Mouse (Mus musculus): ENCODE measurements around the gene Urb2. TPM values are rescaled to one million over a fixed set of nuclear protein-coding genes. Genes with fewer than 3 reads are reported as not detected.
A peak's percentile ranks its signal among the peaks of the same experiment; 100 is the strongest.

Gene Urb2
- polyA plus RNA-seq, 1 experiment from 2014 or later: 11.0 TPM

- H3K4me3 ChIP-seq (ENCODE audit: low read depth, low read length): no peak overlapping the region
- ATAC-seq (replicated peaks; ENCODE audit: low FRiP score) (peak; percentile 94), DNase-seq (ENCODE audit: low spot score) (no peak)
- no peaks in the 10 kb centered on the region; the same call in 1 of the 2 replicates for H3K27me3 ChIP-seq (replicated peaks; ENCODE audit: control insufficient read depth, insufficient read depth, low read length)
- H3K27ac ChIP-seq (ENCODE audit: low read depth, low read length): peak overlapping the region; percentile 73; the same call in 1 of the 2 replicates
- H3K36me3 ChIP-seq (ENCODE audit: control insufficient read depth, insufficient read depth, low read length): no peaks in the 10 kb centered on the region
- H3K4me2 ChIP-seq: peak overlapping the region; percentile 33; the same call in 1 of the 2 replicates
- peaks cover 11% of the 10 kb centered on the region for H3K4me1 ChIP-seq (replicated peaks; ENCODE audit: control insufficient read depth, insufficient read depth, low read length)
- WGBS: 32% methylated on average over 8 of the region's 8 CpGs
- no peaks in the 10 kb centered on the region for H3K9me3 ChIP-seq (ENCODE audit: control insufficient read depth, low read length)
- no peak overlapping the region for H3K9ac ChIP-seq (ENCODE audit: low read depth, low read length)
These were observed 56.1 kb downstream of the Urb2 start for GRCm38 (mm10) chr8:124077377-124077776.

- no peak overlapping the region for H3K9ac ChIP-seq (ENCODE audit: low read depth, low read length)
- WGBS: 84% methylated on average over 10 of the region's 10 CpGs
- H3K9me3 ChIP-seq (ENCODE audit: control insufficient read depth, low read length): no peaks in the 10 kb centered on the region
- DNase-seq (ENCODE audit: low spot score) (no peak), ATAC-seq (replicated peaks; ENCODE audit: low FRiP score) (no peak)
- peaks cover 11% of the 10 kb centered on the region for H3K4me1 ChIP-seq (replicated peaks; ENCODE audit: control insufficient read depth, insufficient read depth, low read length)
- no peaks in the 10 kb centered on the region for H3K36me3 ChIP-seq (ENCODE audit: control insufficient read depth, insufficient read depth, low read length)
- H3K27me3 ChIP-seq (replicated peaks; ENCODE audit: control insufficient read depth, insufficient read depth, low read length): no peaks in the 10 kb centered on the region; the same call in 1 of the 2 replicates
- no peak overlapping the region for H3K27ac ChIP-seq (ENCODE audit: low read depth, low read length)
- H3K4me2 ChIP-seq: no peak overlapping the region
- H3K4me3 ChIP-seq (ENCODE audit: low read depth, low read length): no peak overlapping the region
These were observed 56.7 kb downstream of the Urb2 start for GRCm38 (mm10) chr8:124077998-124078397.

- DNase-seq (ENCODE audit: low spot score): no peak
- H3K27me3 ChIP-seq (replicated peaks; ENCODE audit: control insufficient read depth, insufficient read depth, low read length): no peaks in the 10 kb centered on the region; the same call in 1 of the 2 replicates
- no peaks in the 10 kb centered on the region for H3K36me3 ChIP-seq (ENCODE audit: control insufficient read depth, insufficient read depth, low read length)
- no peak for ATAC-seq (replicated peaks; ENCODE audit: low FRiP score)
- H3K9ac ChIP-seq (ENCODE audit: low read depth, low read length): no peak overlapping the region
- peaks cover 11% of the 10 kb centered on the region for H3K4me1 ChIP-seq (replicated peaks; ENCODE audit: control insufficient read depth, insufficient read depth, low read length)
- H3K27ac ChIP-seq (ENCODE audit: low read depth, low read length): no peak overlapping the region
- no peak overlapping the region for H3K4me3 ChIP-seq (ENCODE audit: low read depth, low read length)
- H3K4me2 ChIP-seq: no peak overlapping the region
- no peaks in the 10 kb centered on the region for H3K9me3 ChIP-seq (ENCODE audit: control insufficient read depth, low read length)
- WGBS: 81% methylated on average over 7 of the region's 7 CpGs
These were observed 57.7 kb downstream of the Urb2 start for GRCm38 (mm10) chr8:124078969-124079368.

GRCm38 (mm10) chr8:124080467-124081326 is 59.4 kb downstream of the Urb2 start:
- Histone ChIP-seq H3K4me2 (no peak overlapping the region), H3K36me3 (ENCODE audit: control insufficient read depth, insufficient read depth, low read length) (no peaks in the 10 kb centered on the region), H3K27ac (ENCODE audit: low read depth, low read length) (no peak overlapping the region), H3K4me1 (replicated peaks; ENCODE audit: control insufficient read depth, insufficient read depth, low read length) (peaks cover 11% of the 10 kb centered on the region), H3K9ac (ENCODE audit: low read depth, low read length) (no peak overlapping the region), H3K27me3 (replicated peaks; ENCODE audit: control insufficient read depth, insufficient read depth, low read length) (no peaks in the 10 kb centered on the region; the same call in 1 of the 2 replicates), H3K4me3 (ENCODE audit: low read depth, low read length) (no peak overlapping the region), H3K9me3 (ENCODE audit: control insufficient read depth, low read length) (no peaks in the 10 kb centered on the region)
- 77% methylated on average over 21 of the region's 21 CpGs for WGBS
- no peak for DNase-seq (ENCODE audit: low spot score)
- no peak for ATAC-seq (replicated peaks; ENCODE audit: low FRiP score)

GRCm38 (mm10) chr8:124082616-124083015 is 61.3 kb downstream of the Urb2 start:
- H3K4me3 ChIP-seq (ENCODE audit: low read depth, low read length): no peak overlapping the region
- DNase-seq (ENCODE audit: low spot score): no peak

GRCm38 (mm10) chr8:124083611-124084010 is 62.3 kb downstream of the Urb2 start:
- no peak for ATAC-seq (replicated peaks; ENCODE audit: low FRiP score)
- Histone ChIP-seq H3K27me3 (replicated peaks; ENCODE audit: control insufficient read depth, insufficient read depth, low read length) (no peaks in the 10 kb centered on the region; the same call in 1 of the 2 replicates), H3K9ac (ENCODE audit: low read depth, low read length) (no peak overlapping the region), H3K36me3 (ENCODE audit: control insufficient read depth, insufficient read depth, low read length) (no peaks in the 10 kb centered on the region), H3K27ac (ENCODE audit: low read depth, low read length) (no peak overlapping the region), H3K4me1 (replicated peaks; ENCODE audit: control insufficient read depth, insufficient read depth, low read length) (no peaks in the 10 kb centered on the region), H3K4me3 (ENCODE audit: low read depth, low read length) (no peak overlapping the region), H3K4me2 (no peak overlapping the region), H3K9me3 (ENCODE audit: control insufficient read depth, low read length) (no peaks in the 10 kb centered on the region)
- no peak for DNase-seq (ENCODE audit: low spot score)
- WGBS: 81% methylated on average over 7 of the region's 7 CpGs

More at GRCm38 (mm10) chr8:124082616-124083015, 61.3 kb downstream of the Urb2 start:
- Histone ChIP-seq H3K4me2 (no peak overlapping the region), H3K4me1 (replicated peaks; ENCODE audit: control insufficient read depth, insufficient read depth, low read length) (peaks cover 5% of the 10 kb centered on the region), H3K9me3 (ENCODE audit: control insufficient read depth, low read length) (no peaks in the 10 kb centered on the region), H3K27me3 (replicated peaks; ENCODE audit: control insufficient read depth, insufficient read depth, low read length) (no peaks in the 10 kb centered on the region; the same call in 1 of the 2 replicates), H3K36me3 (ENCODE audit: control insufficient read depth, insufficient read depth, low read length) (no peaks in the 10 kb centered on the region), H3K9ac (ENCODE audit: low read depth, low read length) (no peak overlapping the region), H3K27ac (ENCODE audit: low read depth, low read length) (no peak overlapping the region)
- ATAC-seq (replicated peaks; ENCODE audit: low FRiP score): no peak
- 88% methylated on average over 8 of the region's 8 CpGs for WGBS

GRCm38 (mm10) chr8:124085668-124086067 is 64.4 kb downstream of the Urb2 start:
- no peak overlapping the region for H3K4me3 ChIP-seq (ENCODE audit: low read depth, low read length)
- no peak overlapping the region for H3K27ac ChIP-seq (ENCODE audit: low read depth, low read length)
- H3K36me3 ChIP-seq (ENCODE audit: control insufficient read depth, insufficient read depth, low read length): no peaks in the 10 kb centered on the region
- ATAC-seq (replicated peaks; ENCODE audit: low FRiP score) (no peak), DNase-seq (ENCODE audit: low spot score) (no peak)
- no peak overlapping the region for H3K4me2 ChIP-seq
- 55% methylated on average over 4 of the region's 4 CpGs for WGBS
- no peaks in the 10 kb centered on the region for H3K9me3 ChIP-seq (ENCODE audit: control insufficient read depth, low read length)
- no peak overlapping the region for H3K9ac ChIP-seq (ENCODE audit: low read depth, low read length)
- no peaks in the 10 kb centered on the region; the same call in 1 of the 2 replicates for H3K27me3 ChIP-seq (replicated peaks; ENCODE audit: control insufficient read depth, insufficient read depth, low read length)
- H3K4me1 ChIP-seq (replicated peaks; ENCODE audit: control insufficient read depth, insufficient read depth, low read length): no peaks in the 10 kb centered on the region

- no peak for DNase-seq (ENCODE audit: low spot score)
- Histone ChIP-seq H3K27ac (ENCODE audit: low read depth, low read length) (no peak overlapping the region), H3K4me3 (ENCODE audit: low read depth, low read length) (no peak overlapping the region), H3K36me3 (ENCODE audit: control insufficient read depth, insufficient read depth, low read length) (no peaks in the 10 kb centered on the region), H3K9me3 (ENCODE audit: control insufficient read depth, low read length) (no peaks in the 10 kb centered on the region), H3K4me2 (no peak overlapping the region), H3K27me3 (replicated peaks; ENCODE audit: control insufficient read depth, insufficient read depth, low read length) (no peaks in the 10 kb centered on the region), H3K9ac (ENCODE audit: low read depth, low read length) (no peak overlapping the region), H3K4me1 (replicated peaks; ENCODE audit: control insufficient read depth, insufficient read depth, low read length) (no peaks in the 10 kb centered on the region)
- 46% methylated on average over 11 of the region's 11 CpGs for WGBS
- no peak for ATAC-seq (replicated peaks; ENCODE audit: low FRiP score)
These were observed 66.8 kb downstream of the Urb2 start for GRCm38 (mm10) chr8:124088092-124088613.

Measured in liver, embryonic 11.5 days (tissue).